Mouse (Mus musculus): ENCODE results near the gene Prkar2a. TPM values are rescaled to one million over a fixed set of nuclear protein-coding genes. Genes with fewer than 3 reads are reported as not detected.
"Not testable (repeated sequence)": the region's sequence is repeated elsewhere in the genome, so short reads cannot be mapped to it uniquely, and the experiment has no call there.

Gene Prkar2a
- polyA plus RNA-seq (2016; fragmentation: Nextera tagmentation; extraction: Ambion mirVana) = 41.8 and 44.0 TPM in 2 replicates

- Histone ChIP-seq H3K27ac (ENCODE audit: poor library complexity, severe bottlenecking) (no peak within 1 kb of the TSS), H3K4me1 (replicated peaks) (peaks cover 27% of the 10 kb centered on the region), H3K4me2 (no peak within 1 kb of the TSS), H3K4me3 (no peak within 1 kb of the TSS), H3K9ac (no peak within 1 kb of the TSS), H3K27me3 (replicated peaks) (no peaks in the 10 kb centered on the region), H3K36me3 (peaks cover 8% of the 10 kb centered on the region), H3K9me3 (replicated peaks) (no peaks in the 10 kb centered on the region)
- ATAC-seq (ENCODE audit: insufficient number of reproducible peaks, low FRiP score) = no peak
- WGBS = 88% methylated on average over 1 of the region's 1 CpGs
Measured at GRCm38 (mm10) chr9:108689106-108689505, at the start of gene Prkar2a. TSS of gene Prkar2a (plus strand) at chr9:108689314.

DNA sequence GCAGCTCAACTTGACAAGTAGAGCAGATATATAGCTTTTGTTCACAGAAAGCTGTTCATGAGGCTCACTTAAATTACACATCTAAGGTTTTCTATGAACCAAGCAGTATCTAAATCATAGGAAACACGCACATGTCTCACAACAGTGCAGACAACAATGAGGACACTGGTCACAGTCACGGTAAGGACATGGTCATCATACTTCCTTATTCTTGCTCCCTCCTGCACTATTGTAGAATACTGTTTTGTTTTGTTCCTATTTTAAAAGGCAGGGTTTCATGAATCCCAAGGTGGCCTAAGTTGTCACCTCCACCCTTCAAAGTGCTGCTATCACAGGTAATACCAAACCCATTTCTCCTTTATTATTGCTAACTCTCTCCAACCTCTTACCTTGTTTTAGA is 49.3 kb upstream of the Prkar2a start:
- no peaks in the 10 kb centered on the region for H3K4me1 ChIP-seq (replicated peaks)
- H3K4me2 ChIP-seq = no peak overlapping the region
- 92% methylated on average over 2 of the region's 2 CpGs for WGBS
- no peak for ATAC-seq (ENCODE audit: insufficient number of reproducible peaks, low FRiP score)
- H3K9ac ChIP-seq = no peak overlapping the region
- H3K4me3 ChIP-seq = no peak overlapping the region
- no peaks in the 10 kb centered on the region for H3K9me3 ChIP-seq (replicated peaks)
- H3K27me3 ChIP-seq (replicated peaks) = no peaks in the 10 kb centered on the region
- H3K36me3 ChIP-seq = peaks cover 36% of the 10 kb centered on the region
- no peak overlapping the region for H3K27ac ChIP-seq (ENCODE audit: poor library complexity, severe bottlenecking)

DNA sequence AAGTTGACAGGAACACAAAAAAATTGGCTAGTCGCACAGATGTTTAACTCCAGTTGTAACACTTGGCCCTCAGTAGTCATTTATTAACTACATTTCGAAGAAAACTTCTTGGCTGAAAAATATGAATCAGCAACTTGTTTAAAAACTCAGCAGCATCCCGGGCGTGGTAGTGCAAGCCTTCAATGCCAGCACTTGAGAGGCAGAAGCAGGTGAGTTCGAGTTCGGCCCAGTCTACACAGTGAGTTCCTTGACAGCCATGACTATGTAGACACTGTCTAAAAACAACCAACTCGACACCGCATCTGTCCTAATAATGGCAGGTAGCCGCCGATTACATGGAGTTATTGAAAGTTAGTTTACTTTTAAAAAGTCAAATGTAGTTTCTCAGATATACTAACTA is 40.9 kb upstream of the Prkar2a start:
- Histone ChIP-seq H3K36me3 (0 out of 2 replicates have a peak, but pooled peaks cover 6% of the 10 kb centered on the region), H3K9me3 (replicated peaks) (no peaks in the 10 kb centered on the region), H3K27me3 (replicated peaks) (no peaks in the 10 kb centered on the region), H3K4me2 (peak overlapping the region; percentile 84), H3K4me1 (replicated peaks) (peaks cover 18% of the 10 kb centered on the region), H3K9ac (peak overlapping the region; percentile 93), H3K4me3 (peak overlapping the region; percentile 90), H3K27ac (ENCODE audit: poor library complexity, severe bottlenecking) (peak overlapping the region; percentile 93)
- no peak for ATAC-seq (ENCODE audit: insufficient number of reproducible peaks, low FRiP score)
- 33% methylated on average over 10 of the region's 10 CpGs for WGBS

- Histone ChIP-seq H3K4me3 (peak within 1 kb of the TSS; percentile 90), H3K36me3 (0 out of 2 replicates have a peak, but pooled peaks cover 3% of the 10 kb centered on the region), H3K27ac (ENCODE audit: poor library complexity, severe bottlenecking) (peak within 1 kb of the TSS; percentile 93), H3K27me3 (replicated peaks) (no peaks in the 10 kb centered on the region), H3K9ac (peak within 1 kb of the TSS; percentile 93), H3K4me1 (replicated peaks) (peaks cover 18% of the 10 kb centered on the region), H3K4me2 (peak within 1 kb of the TSS; percentile 84), H3K9me3 (replicated peaks) (no peaks in the 10 kb centered on the region)
- under 1% methylated on average over 110 of the region's 112 CpGs for WGBS
- ATAC-seq (ENCODE audit: insufficient number of reproducible peaks, low FRiP score) = peak; percentile 97
Measured at GRCm38 (mm10) chr9:108648611-108649560, 40.2 kb upstream of the Prkar2a start, which contains the start of gene Arih2. TSS of gene Arih2 (minus strand) at chr9:108649386.

DNA sequence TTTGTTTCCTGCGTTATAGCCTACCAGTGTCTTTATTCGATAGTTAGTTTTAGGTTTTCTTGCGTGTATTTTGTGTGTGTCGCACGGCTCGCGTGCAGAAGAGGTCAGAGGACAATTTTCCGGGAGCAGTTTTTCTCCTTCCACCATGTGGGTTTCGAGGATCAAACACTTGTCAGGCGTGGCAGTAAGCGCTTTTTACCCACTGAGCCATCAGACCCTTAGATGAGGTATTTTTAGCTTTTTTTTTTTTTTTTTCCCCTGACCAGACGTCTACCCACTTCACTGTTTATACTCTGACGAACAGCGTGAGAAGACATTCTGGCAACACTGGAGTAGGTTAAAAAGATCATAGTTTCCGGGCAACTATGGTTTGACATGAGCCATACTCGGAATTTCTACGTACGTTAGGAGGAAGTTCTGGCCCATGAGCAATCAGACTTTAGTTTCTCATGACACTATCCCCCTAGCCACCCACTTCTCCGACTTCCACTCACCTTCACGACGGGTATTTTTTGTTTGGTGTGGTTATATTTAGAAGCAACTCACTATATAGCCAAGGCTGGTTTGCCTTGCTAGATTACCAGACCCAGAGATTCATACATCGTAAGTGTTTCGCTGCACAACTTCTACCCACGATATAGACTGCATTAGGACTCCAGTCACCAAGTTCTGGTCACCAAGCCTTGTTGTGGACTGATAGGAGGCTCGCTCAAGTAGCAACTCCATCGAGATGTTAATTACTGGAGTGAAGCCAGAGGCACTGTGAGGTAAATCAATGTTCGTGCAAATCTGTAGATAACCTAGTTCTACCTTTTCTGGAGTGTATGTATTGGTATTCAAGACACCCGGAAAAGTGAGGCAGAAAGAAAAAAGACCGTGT is 39.3 kb upstream of the Prkar2a start:
- 19% methylated on average over 29 of the region's 29 CpGs for WGBS
- ATAC-seq (ENCODE audit: insufficient number of reproducible peaks, low FRiP score) = no peak
- H3K4me2 ChIP-seq = peak overlapping the region; percentile 84

GRCm38 (mm10) chr9:108654566-108655464 is 34.3 kb upstream of the Prkar2a start:
- no peak overlapping the region for H3K9ac ChIP-seq
- ATAC-seq (ENCODE audit: insufficient number of reproducible peaks, low FRiP score) = no peak
- peaks cover 6% of the 10 kb centered on the region for H3K4me1 ChIP-seq (replicated peaks)
- no peak overlapping the region for H3K4me3 ChIP-seq
- no peak overlapping the region for H3K4me2 ChIP-seq
- H3K9me3 ChIP-seq (replicated peaks) = no peaks in the 10 kb centered on the region
- no peaks in the 10 kb centered on the region for H3K27me3 ChIP-seq (replicated peaks)
- no peaks in the 10 kb centered on the region for H3K36me3 ChIP-seq
- H3K27ac ChIP-seq (ENCODE audit: poor library complexity, severe bottlenecking) = no peak overlapping the region
- 81% methylated on average over 10 of the region's 10 CpGs for WGBS

More for the DNA sequence above, 39.3 kb upstream of the Prkar2a start:
- H3K9ac ChIP-seq = peak overlapping the region; percentile 93
- H3K36me3 ChIP-seq = 0 out of 2 replicates have a peak, but pooled peaks cover 3% of the 10 kb centered on the region
- H3K9me3 ChIP-seq (replicated peaks) = no peaks in the 10 kb centered on the region
- peak overlapping the region; percentile 93 for H3K27ac ChIP-seq (ENCODE audit: poor library complexity, severe bottlenecking)
- peak overlapping the region; percentile 90 for H3K4me3 ChIP-seq
- no peaks in the 10 kb centered on the region for H3K27me3 ChIP-seq (replicated peaks)
- peaks cover 18% of the 10 kb centered on the region for H3K4me1 ChIP-seq (replicated peaks)

- not testable (repeated sequence) for H3K4me1 ChIP-seq (replicated peaks); H3K4me3 ChIP-seq; H3K9me3 ChIP-seq (replicated peaks); ATAC-seq (ENCODE audit: insufficient number of reproducible peaks, low FRiP score); H3K9ac ChIP-seq; H3K27ac ChIP-seq (ENCODE audit: poor library complexity, severe bottlenecking); H3K27me3 ChIP-seq (replicated peaks); H3K4me2 ChIP-seq; H3K36me3 ChIP-seq
- 64% methylated on average over 7 of the region's 7 CpGs for WGBS
Measured at GRCm38 (mm10) chr9:108655865-108656264, 33.2 kb upstream of the Prkar2a start.

DNA sequence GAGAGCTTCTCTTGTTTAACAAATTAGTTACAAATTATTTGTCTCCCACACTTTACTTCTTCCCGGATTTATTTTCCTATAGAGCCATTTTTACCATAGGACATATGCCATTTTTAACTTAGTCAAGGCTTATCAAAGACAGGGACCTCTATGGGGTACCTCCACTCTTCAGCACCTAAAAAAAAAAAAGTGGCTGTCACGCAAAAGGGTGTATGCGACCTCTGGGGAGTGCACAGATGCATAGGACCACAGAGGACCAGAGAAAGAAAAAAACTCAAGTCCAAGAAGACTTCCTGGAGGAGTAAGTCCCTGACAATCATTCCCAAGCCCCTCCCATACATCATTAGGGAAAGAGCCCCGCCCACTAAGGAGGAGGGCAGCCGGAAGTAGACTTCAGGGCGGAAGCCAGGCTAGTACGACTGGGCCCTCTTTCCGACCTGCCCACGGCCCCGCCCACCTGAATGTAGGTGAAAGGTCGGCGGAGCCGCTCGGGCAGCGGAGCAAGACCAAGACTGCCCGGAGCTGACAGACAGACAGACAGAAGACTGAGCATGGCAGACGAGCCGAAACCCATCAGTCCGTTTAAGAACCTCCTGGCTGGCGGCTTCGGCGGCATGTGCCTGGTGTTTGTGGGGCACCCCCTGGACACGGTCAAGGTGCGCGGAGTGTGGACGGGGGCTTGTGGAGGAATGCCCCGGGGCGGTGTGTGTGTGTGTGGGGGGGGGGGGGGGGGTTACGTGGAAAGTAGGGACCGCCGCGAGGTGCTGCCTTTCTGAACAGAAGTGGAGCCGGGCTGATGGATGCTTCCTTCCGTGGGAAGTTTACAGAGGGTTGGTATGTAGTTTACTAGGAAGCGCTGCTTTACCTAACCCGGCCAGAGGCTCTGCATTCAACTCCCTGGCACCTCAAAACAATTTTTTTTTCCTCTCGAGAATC is 27.2 kb upstream of the Prkar2a start, which contains the start of gene Slc25a20:
Slc25a20 (plus strand) TSS at position 412 of the 936 bp plus-strand sequence.
- Histone ChIP-seq H3K36me3 (peaks cover 10% of the 10 kb centered on the region; the same call in 1 of the 2 replicates), H3K4me2 (peak within 1 kb of the TSS; percentile 79), H3K4me1 (replicated peaks) (peaks cover 9% of the 10 kb centered on the region), H3K9ac (peak within 1 kb of the TSS; percentile 76), H3K27ac (ENCODE audit: poor library complexity, severe bottlenecking) (no peak within 1 kb of the TSS), H3K27me3 (replicated peaks) (no peaks in the 10 kb centered on the region), H3K4me3 (peak within 1 kb of the TSS; percentile 69), H3K9me3 (replicated peaks) (no peaks in the 10 kb centered on the region)
- WGBS = 3% methylated on average over 37 of the region's 37 CpGs
- ATAC-seq (ENCODE audit: insufficient number of reproducible peaks, low FRiP score) = peak; percentile 95

GRCm38 (mm10) chr9:108662660-108663059 is 26.5 kb upstream of the Prkar2a start:
- Histone ChIP-seq H3K36me3 (peaks cover 15% of the 10 kb centered on the region; the same call in 1 of the 2 replicates), H3K27me3 (replicated peaks) (no peaks in the 10 kb centered on the region), H3K27ac (ENCODE audit: poor library complexity, severe bottlenecking) (no peak overlapping the region), H3K4me3 (peak overlapping the region; percentile 69), H3K9me3 (replicated peaks) (no peaks in the 10 kb centered on the region), H3K4me2 (peak overlapping the region; percentile 79), H3K9ac (peak overlapping the region; percentile 76), H3K4me1 (replicated peaks) (peaks cover 9% of the 10 kb centered on the region)
- ATAC-seq (ENCODE audit: insufficient number of reproducible peaks, low FRiP score) = no peak
- WGBS = 30% methylated on average over 6 of the region's 6 CpGs

Data from heart, embryonic 12.5 days (tissue).